Mouse (Mus musculus): ENCODE data around the gene Btrc. TPM values are rescaled to one million over a fixed set of nuclear protein-coding genes. Genes with fewer than 3 reads are reported as not detected.

Btrc gene
- polyA plus RNA-seq, 1 experiment from 2014 or later: 54.3 TPM

GRCm38 (mm10) chr19:45480951-45481350 is 117.4 kb downstream of the Btrc start:
- H3K4me1 ChIP-seq (ENCODE audit: insufficient read depth, low read length): no peaks in the 10 kb centered on the region
- H3K9me3 ChIP-seq (ENCODE audit: low read length): no peaks in the 10 kb centered on the region
- H3K9ac ChIP-seq (replicated peaks; ENCODE audit: low read length): no peak overlapping the region
- H3K4me2 ChIP-seq (replicated peaks; ENCODE audit: low read depth, low read length): no peak overlapping the region
- 84% methylated on average over 4 of the region's 4 CpGs for WGBS
- no peak for ATAC-seq (ENCODE audit: low FRiP score, low TSS enrichment)
- H3K4me3 ChIP-seq (ENCODE audit: low read length): no peak overlapping the region
- H3K36me3 ChIP-seq (ENCODE audit: insufficient read depth, low read length): no peaks in the 10 kb centered on the region; the same call in 1 of the 2 replicates
- no peak overlapping the region for H3K27ac ChIP-seq (ENCODE audit: low read length)
- H3K27me3 ChIP-seq (ENCODE audit: insufficient read depth, low read length): no peaks in the 10 kb centered on the region

DNA sequence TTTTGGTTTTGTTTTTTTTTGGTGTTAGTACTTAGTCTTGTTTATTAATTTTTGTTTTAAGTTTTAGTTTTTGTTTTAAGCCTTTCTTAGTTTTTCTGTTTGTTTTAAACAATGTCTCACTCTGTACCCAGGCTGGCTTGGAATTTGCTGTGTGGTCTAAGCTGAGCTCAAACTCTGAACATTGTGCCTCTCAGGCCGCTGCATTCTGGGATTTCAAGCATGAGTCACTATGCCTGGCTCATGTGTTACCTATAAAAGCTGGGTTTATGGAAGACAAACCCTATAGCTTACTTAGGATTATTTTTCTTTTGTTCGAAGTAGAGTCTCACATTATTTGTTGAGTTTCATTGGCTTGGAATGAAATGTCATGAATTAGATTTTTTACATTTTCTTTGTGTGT is 119.9 kb downstream of the Btrc start:
- ATAC-seq (ENCODE audit: low FRiP score, low TSS enrichment): no peak
- WGBS: 68% methylated on average over 2 of the region's 2 CpGs

DNA sequence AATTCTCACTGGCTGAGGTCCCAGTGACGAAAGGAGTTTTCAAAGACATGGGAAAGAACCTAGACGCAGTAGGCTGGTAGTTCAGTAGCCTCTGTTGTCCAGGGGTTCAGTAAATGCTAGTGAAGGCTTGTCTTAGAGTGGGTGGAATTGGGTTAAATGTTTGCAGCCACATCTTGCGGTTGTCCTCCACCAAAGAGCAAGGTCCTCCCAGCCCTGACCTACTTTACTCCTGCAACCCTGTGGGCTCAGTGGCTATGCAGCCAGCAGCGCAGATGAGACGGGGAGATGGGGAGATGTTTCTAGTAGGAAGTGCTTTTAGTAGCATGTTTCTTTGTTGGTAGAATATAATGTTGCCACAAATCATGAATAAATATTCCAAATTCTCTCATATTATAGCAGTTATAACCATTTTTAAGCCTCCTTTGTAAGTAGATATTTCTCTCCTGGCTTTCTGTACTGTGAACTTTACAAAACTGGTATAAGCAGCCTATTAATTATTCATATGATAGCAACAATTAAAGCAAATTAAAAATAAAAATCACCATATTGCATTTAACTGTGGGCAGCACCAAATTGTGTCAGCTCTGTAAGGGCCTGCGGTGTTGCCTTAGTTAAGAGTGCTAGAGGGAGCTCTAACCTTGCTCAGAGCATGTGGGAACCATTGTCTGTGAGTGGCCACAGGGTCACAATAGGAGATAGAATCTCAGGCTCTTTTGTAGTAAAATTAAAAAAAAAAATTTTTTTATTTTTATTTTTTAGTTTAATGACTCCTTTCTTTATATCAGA is 122.9 kb downstream of the Btrc start:
- Histone ChIP-seq H3K4me2 (replicated peaks; ENCODE audit: low read depth, low read length) (no peak overlapping the region), H3K27ac (ENCODE audit: low read length) (no peak overlapping the region), H3K9me3 (ENCODE audit: low read length) (no peaks in the 10 kb centered on the region), H3K27me3 (ENCODE audit: insufficient read depth, low read length) (no peaks in the 10 kb centered on the region), H3K9ac (replicated peaks; ENCODE audit: low read length) (no peak overlapping the region), H3K4me3 (ENCODE audit: low read length) (no peak overlapping the region), H3K4me1 (ENCODE audit: insufficient read depth, low read length) (no peaks in the 10 kb centered on the region), H3K36me3 (ENCODE audit: insufficient read depth, low read length) (no peaks in the 10 kb centered on the region; the same call in 1 of the 2 replicates)
- WGBS: 83% methylated on average over 6 of the region's 6 CpGs
- ATAC-seq (ENCODE audit: low FRiP score, low TSS enrichment): no peak

More for the DNA sequence above, 119.9 kb downstream of the Btrc start:
- Histone ChIP-seq H3K4me2 (replicated peaks; ENCODE audit: low read depth, low read length) (no peak overlapping the region), H3K4me1 (ENCODE audit: insufficient read depth, low read length) (no peaks in the 10 kb centered on the region), H3K36me3 (ENCODE audit: insufficient read depth, low read length) (no peaks in the 10 kb centered on the region; the same call in 1 of the 2 replicates), H3K9me3 (ENCODE audit: low read length) (no peaks in the 10 kb centered on the region), H3K27me3 (ENCODE audit: insufficient read depth, low read length) (no peaks in the 10 kb centered on the region), H3K27ac (ENCODE audit: low read length) (no peak overlapping the region), H3K9ac (replicated peaks; ENCODE audit: low read length) (no peak overlapping the region), H3K4me3 (ENCODE audit: low read length) (no peak overlapping the region)

- WGBS: 77% methylated on average over 3 of the region's 3 CpGs
- Histone ChIP-seq H3K4me2 (replicated peaks; ENCODE audit: low read depth, low read length) (no peak overlapping the region), H3K4me3 (ENCODE audit: low read length) (no peak overlapping the region), H3K9me3 (ENCODE audit: low read length) (no peaks in the 10 kb centered on the region), H3K27ac (ENCODE audit: low read length) (no peak overlapping the region), H3K4me1 (ENCODE audit: insufficient read depth, low read length) (no peaks in the 10 kb centered on the region), H3K27me3 (ENCODE audit: insufficient read depth, low read length) (no peaks in the 10 kb centered on the region), H3K9ac (replicated peaks; ENCODE audit: low read length) (no peak overlapping the region), H3K36me3 (ENCODE audit: insufficient read depth, low read length) (no peaks in the 10 kb centered on the region; the same call in 1 of the 2 replicates)
- ATAC-seq (ENCODE audit: low FRiP score, low TSS enrichment): no peak
Observed at GRCm38 (mm10) chr19:45486992-45487387, 123.5 kb downstream of the Btrc start.

GRCm38 (mm10) chr19:45489961-45490360 is 126.4 kb downstream of the Btrc start:
- Histone ChIP-seq H3K4me3 (ENCODE audit: low read length) (no peak overlapping the region), H3K4me1 (ENCODE audit: insufficient read depth, low read length) (0 out of 2 replicates have a peak, but pooled peaks cover 7% of the 10 kb centered on the region), H3K27ac (ENCODE audit: low read length) (no peak overlapping the region), H3K36me3 (ENCODE audit: insufficient read depth, low read length) (no peaks in the 10 kb centered on the region), H3K9me3 (ENCODE audit: low read length) (no peaks in the 10 kb centered on the region), H3K27me3 (ENCODE audit: insufficient read depth, low read length) (no peaks in the 10 kb centered on the region), H3K9ac (replicated peaks; ENCODE audit: low read length) (no peak overlapping the region), H3K4me2 (replicated peaks; ENCODE audit: low read depth, low read length) (no peak overlapping the region)
- no peak for ATAC-seq (ENCODE audit: low FRiP score, low TSS enrichment)
- WGBS: 80% methylated on average over 6 of the region's 6 CpGs

DNA sequence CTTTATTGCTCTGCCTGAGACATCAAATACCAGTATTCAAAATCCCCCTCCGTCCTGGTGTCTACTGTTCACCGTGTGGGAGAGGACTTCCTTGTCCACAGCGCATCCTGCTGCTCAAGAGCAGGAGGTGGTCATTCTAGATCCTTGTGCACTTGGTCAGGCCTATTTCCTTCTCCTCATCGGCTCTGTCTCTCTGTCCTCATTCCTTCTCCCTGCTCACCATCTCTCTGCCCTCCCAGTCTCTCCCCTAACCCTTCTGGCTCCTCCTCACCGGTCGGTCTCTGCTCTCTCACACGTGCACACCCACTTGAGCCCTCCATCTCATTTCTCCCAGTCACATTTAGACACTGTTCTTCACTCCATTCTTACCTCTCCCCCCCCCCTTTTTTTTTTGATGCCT is 127.7 kb downstream of the Btrc start:
- no peak for ATAC-seq (ENCODE audit: low FRiP score, low TSS enrichment)
- no peaks in the 10 kb centered on the region for H3K9me3 ChIP-seq (ENCODE audit: low read length)
- H3K4me2 ChIP-seq (replicated peaks; ENCODE audit: low read depth, low read length): no peak overlapping the region
- H3K4me1 ChIP-seq (ENCODE audit: insufficient read depth, low read length): 0 out of 2 replicates have a peak, but pooled peaks cover 10% of the 10 kb centered on the region
- H3K27me3 ChIP-seq (ENCODE audit: insufficient read depth, low read length): no peaks in the 10 kb centered on the region
- no peak overlapping the region for H3K4me3 ChIP-seq (ENCODE audit: low read length)
- no peak overlapping the region for H3K27ac ChIP-seq (ENCODE audit: low read length)
- H3K9ac ChIP-seq (replicated peaks; ENCODE audit: low read length): no peak overlapping the region
- 59% methylated on average over 7 of the region's 7 CpGs for WGBS
- H3K36me3 ChIP-seq (ENCODE audit: insufficient read depth, low read length): no peaks in the 10 kb centered on the region

DNA sequence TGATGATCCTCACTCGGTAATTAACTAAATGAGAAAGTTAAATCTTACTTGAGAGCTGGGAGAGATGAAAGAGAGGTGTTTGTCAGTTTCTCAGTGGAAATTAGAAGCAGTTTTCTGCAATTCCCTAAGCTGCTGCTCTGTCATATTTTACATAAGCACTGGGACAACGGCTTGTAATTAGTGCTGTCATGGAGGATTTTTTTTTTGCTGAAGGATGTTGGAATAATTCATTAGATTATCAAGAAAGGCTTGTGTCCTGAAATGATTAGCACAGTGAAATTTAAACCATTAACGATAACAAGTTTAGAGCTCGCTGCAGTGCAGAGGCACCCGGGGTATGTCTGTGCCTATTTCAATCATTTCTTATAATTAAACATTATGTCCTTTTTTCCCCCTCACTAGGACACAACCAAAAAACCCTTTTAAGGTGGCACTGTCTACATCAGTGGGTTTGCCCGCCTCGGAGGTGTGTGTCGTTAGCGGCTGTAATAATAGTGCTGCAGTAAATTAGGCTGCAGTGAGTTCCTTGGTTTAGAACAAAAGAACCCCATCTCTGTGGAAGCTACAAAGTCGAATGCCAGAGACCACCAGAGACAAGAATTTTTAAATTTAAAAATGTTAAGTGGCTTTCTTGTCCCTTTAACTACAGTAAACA is 130.7 kb downstream of the Btrc start:
- Histone ChIP-seq H3K4me2 (replicated peaks; ENCODE audit: low read depth, low read length) (no peak overlapping the region), H3K27me3 (ENCODE audit: insufficient read depth, low read length) (no peaks in the 10 kb centered on the region), H3K4me3 (ENCODE audit: low read length) (no peak overlapping the region), H3K27ac (ENCODE audit: low read length) (no peak overlapping the region), H3K36me3 (ENCODE audit: insufficient read depth, low read length) (no peaks in the 10 kb centered on the region), H3K9me3 (ENCODE audit: low read length) (no peaks in the 10 kb centered on the region), H3K4me1 (ENCODE audit: insufficient read depth, low read length) (0 out of 2 replicates have a peak, but pooled peaks cover 10% of the 10 kb centered on the region), H3K9ac (replicated peaks; ENCODE audit: low read length) (no peak overlapping the region)
- no peak for ATAC-seq (ENCODE audit: low FRiP score, low TSS enrichment)
- 38% methylated on average over 10 of the region's 10 CpGs for WGBS

DNA sequence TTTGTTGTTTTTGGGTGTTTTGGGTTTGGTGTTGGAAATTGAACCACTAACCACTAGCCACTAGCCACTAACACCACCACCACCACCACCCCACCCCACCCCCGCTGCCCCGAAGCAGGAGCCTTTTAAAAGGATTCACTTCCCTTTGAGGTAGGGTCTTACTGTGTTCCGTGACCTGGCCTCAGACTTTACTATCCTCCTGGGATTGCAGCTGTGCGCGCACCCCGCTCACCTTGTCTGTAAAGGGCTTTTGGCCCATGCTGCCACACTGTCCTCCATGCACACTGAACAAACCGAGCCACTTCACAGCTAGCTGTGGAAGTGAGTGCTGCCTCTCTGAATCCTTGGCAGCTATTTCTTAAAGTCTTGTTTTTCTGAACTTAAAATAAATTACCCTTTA is 141.9 kb downstream of the Btrc start:
- no peaks in the 10 kb centered on the region for H3K9me3 ChIP-seq (ENCODE audit: low read length)
- WGBS: 68% methylated on average over 7 of the region's 7 CpGs
- H3K36me3 ChIP-seq (ENCODE audit: insufficient read depth, low read length): peaks cover 7% of the 10 kb centered on the region
- no peak for ATAC-seq (ENCODE audit: low FRiP score, low TSS enrichment)
- H3K27ac ChIP-seq (ENCODE audit: low read length): no peak overlapping the region
- no peak overlapping the region for H3K4me2 ChIP-seq (replicated peaks; ENCODE audit: low read depth, low read length)
- H3K4me1 ChIP-seq (ENCODE audit: insufficient read depth, low read length): no peaks in the 10 kb centered on the region
- no peaks in the 10 kb centered on the region for H3K27me3 ChIP-seq (ENCODE audit: insufficient read depth, low read length)
- no peak overlapping the region for H3K4me3 ChIP-seq (ENCODE audit: low read length)
- H3K9ac ChIP-seq (replicated peaks; ENCODE audit: low read length): no peak overlapping the region

DNA sequence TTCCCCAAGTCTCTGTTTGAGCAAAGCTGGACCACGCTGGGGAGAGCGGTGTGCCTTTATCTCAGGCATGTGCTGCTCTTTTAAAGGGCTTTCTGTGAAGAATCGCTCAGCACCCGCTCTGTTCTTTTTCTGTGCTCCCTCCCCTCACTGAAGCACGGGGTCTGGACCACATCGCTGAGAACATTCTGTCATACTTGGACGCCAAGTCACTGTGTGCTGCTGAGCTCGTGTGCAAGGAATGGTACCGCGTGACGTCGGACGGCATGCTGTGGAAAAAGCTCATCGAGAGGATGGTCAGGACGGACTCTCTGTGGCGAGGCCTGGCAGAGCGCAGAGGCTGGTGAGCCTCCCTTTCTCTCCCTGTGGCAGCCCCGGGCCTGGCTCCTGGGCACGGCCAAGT is 144.0 kb downstream of the Btrc start:
- Histone ChIP-seq H3K36me3 (ENCODE audit: insufficient read depth, low read length) (peaks cover 12% of the 10 kb centered on the region), H3K4me1 (ENCODE audit: insufficient read depth, low read length) (no peaks in the 10 kb centered on the region), H3K27me3 (ENCODE audit: insufficient read depth, low read length) (no peaks in the 10 kb centered on the region), H3K9ac (replicated peaks; ENCODE audit: low read length) (no peak overlapping the region), H3K27ac (ENCODE audit: low read length) (no peak overlapping the region), H3K9me3 (ENCODE audit: low read length) (no peaks in the 10 kb centered on the region), H3K4me2 (replicated peaks; ENCODE audit: low read depth, low read length) (no peak overlapping the region), H3K4me3 (ENCODE audit: low read length) (no peak overlapping the region)
- ATAC-seq (ENCODE audit: low FRiP score, low TSS enrichment): no peak
- WGBS: 82% methylated on average over 19 of the region's 19 CpGs

DNA sequence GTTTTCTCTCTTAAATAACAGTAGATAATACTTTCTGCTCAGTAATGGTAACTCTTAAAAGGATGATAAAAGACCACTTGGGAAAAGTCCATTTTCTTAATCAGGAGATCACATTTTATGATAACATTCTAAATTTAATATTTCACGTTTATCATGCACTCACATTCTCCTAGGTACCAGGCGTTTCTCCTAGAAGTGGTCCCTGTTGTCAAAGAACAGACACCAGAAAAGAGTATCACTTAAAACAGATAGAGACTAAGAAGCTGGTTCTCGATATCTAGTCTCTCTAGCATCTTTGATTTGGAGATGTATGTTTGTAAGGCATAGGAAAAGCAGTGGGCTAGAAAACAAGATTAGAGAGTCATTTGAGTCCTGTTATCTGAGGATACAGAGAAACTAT is 147.1 kb downstream of the Btrc start:
- Histone ChIP-seq H3K27me3 (ENCODE audit: insufficient read depth, low read length) (no peaks in the 10 kb centered on the region), H3K9me3 (ENCODE audit: low read length) (no peaks in the 10 kb centered on the region), H3K36me3 (ENCODE audit: insufficient read depth, low read length) (peaks cover 6% of the 10 kb centered on the region), H3K27ac (ENCODE audit: low read length) (no peak overlapping the region), H3K4me1 (ENCODE audit: insufficient read depth, low read length) (no peaks in the 10 kb centered on the region), H3K4me2 (replicated peaks; ENCODE audit: low read depth, low read length) (no peak overlapping the region), H3K4me3 (ENCODE audit: low read length) (no peak overlapping the region), H3K9ac (replicated peaks; ENCODE audit: low read length) (no peak overlapping the region)
- no peak for ATAC-seq (ENCODE audit: low FRiP score, low TSS enrichment)
- WGBS: 82% methylated on average over 3 of the region's 3 CpGs

Measured in kidney, embryonic 16.5 days (tissue).